In genomic region chr10:59880837-59881236, GRCm38 (mm10) we compare ENCODE assay signal across 9 mouse cellular contexts. TPM values are rescaled to one million over a fixed set of nuclear protein-coding genes. Genes with fewer than 3 reads are reported as not detected.
A peak's percentile ranks its signal among the peaks of the same experiment; 100 is the strongest.
DNase-seq lines count a peak whose midpoint lies in the region; ATAC-seq lines count a peak whose summit lies in the region.
"Had no signal": no experiment of that assay in that cellular context is flagged by ENCODE, and none has a peak within 500 bp of the region (broad histone marks: within the 10 kb centered on the region; RNA-seq: fewer than 3 reads in every experiment).

No protein-coding gene starts in this region.

- ATAC-seq in neural tube, embryonic 11.5 days (ENCODE audit: insufficient read depth, low FRiP score, low TSS enrichment) = no peak
- ATAC-seq in hindbrain, embryonic 15.5 days (ENCODE audit: low FRiP score, low read depth) = no peak
- ATAC-seq in liver, embryonic 12.5 days = no peak

- H3K36me3 ChIP-seq in neural tube, embryonic 11.5 days (ENCODE audit: control insufficient read depth, insufficient read depth, low read length) = no peaks in the 10 kb centered on the region
- H3K36me3 ChIP-seq in hindbrain, embryonic 15.5 days = no peaks in the 10 kb centered on the region
- peaks cover 38% of the 10 kb centered on the region for H3K36me3 ChIP-seq in liver, embryonic 12.5 days

- WGBS in neural tube, embryonic 11.5 days = 89% methylated on average over 7 of the region's 7 CpGs
- WGBS in hindbrain, embryonic 15.5 days = 89% methylated on average over 7 of the region's 7 CpGs
- 60% methylated on average over 7 of the region's 7 CpGs for WGBS in liver, embryonic 12.5 days (ENCODE audit: insufficient replicate concordance)

- H3K9me3 ChIP-seq in neural tube, embryonic 11.5 days (ENCODE audit: control insufficient read depth, low read length) = no peaks in the 10 kb centered on the region
- H3K9me3 ChIP-seq in hindbrain, embryonic 15.5 days = no peaks in the 10 kb centered on the region
- H3K9me3 ChIP-seq in liver, embryonic 12.5 days (replicated peaks) = no peaks in the 10 kb centered on the region

- peaks cover 4% of the 10 kb centered on the region; the same call in 1 of the 2 replicates for H3K4me1 ChIP-seq in neural tube, embryonic 11.5 days (ENCODE audit: control insufficient read depth, insufficient read depth, low read length)
- peaks cover 20% of the 10 kb centered on the region for H3K4me1 ChIP-seq in hindbrain, embryonic 15.5 days (replicated peaks)
- peaks cover 85% of the 10 kb centered on the region for H3K4me1 ChIP-seq in liver, embryonic 12.5 days

- no peak overlapping the region for H3K9ac ChIP-seq in neural tube, embryonic 11.5 days (ENCODE audit: low read length)
- peak overlapping the region; percentile 82 for H3K9ac ChIP-seq in hindbrain, embryonic 15.5 days
- peak overlapping the region; percentile 97 for H3K9ac ChIP-seq in liver, embryonic 12.5 days

- peak overlapping the region; percentile 89; the same call in 1 of the 2 replicates for H3K4me3 ChIP-seq in neural tube, embryonic 11.5 days (ENCODE audit: low read depth, low read length)
- peak overlapping the region; percentile 87 for H3K4me3 ChIP-seq in hindbrain, embryonic 15.5 days
- H3K4me3 ChIP-seq in liver, embryonic 12.5 days = peak overlapping the region; percentile 95

- H3K27ac ChIP-seq in neural tube, embryonic 11.5 days (ENCODE audit: low read depth, low read length) = no peak overlapping the region
- H3K27ac ChIP-seq in hindbrain, embryonic 15.5 days (replicated peaks) = no peak overlapping the region
- peak overlapping the region; percentile 100 for H3K27ac ChIP-seq in liver, embryonic 12.5 days

- H3K27me3 ChIP-seq in neural tube, embryonic 11.5 days (ENCODE audit: control insufficient read depth, insufficient read depth, low read length) = no peaks in the 10 kb centered on the region
- no peaks in the 10 kb centered on the region for H3K27me3 ChIP-seq in hindbrain, embryonic 15.5 days
- no peaks in the 10 kb centered on the region for H3K27me3 ChIP-seq in liver, embryonic 12.5 days (replicated peaks)

- peak overlapping the region; percentile 74 for H3K4me2 ChIP-seq in neural tube, embryonic 11.5 days (ENCODE audit: low read depth)
- H3K4me2 ChIP-seq in hindbrain, embryonic 15.5 days = peak overlapping the region; percentile 77
- H3K4me2 ChIP-seq in liver, embryonic 12.5 days = peak overlapping the region; percentile 74

- DNase-seq in neural tube, embryonic 11.5 days (ENCODE audit: low spot score) = no peak
- no peak for DNase-seq in neural tube, embryonic 10.5 days (ENCODE audit: extremely low spot score, low spot score)
- DNase-seq in right cerebral cortex, postnatal 10 days (ENCODE audit: low spot score in 2 of 2) = no peak
- DNase-seq in layer of hippocampus, adult 8-10 months (ENCODE audit: low spot score in 2 of 2) = no peak
- no peak for DNase-seq in gastrocnemius, postnatal 36 days
- no peak for DNase-seq in adrenal gland, postnatal 10 days
- DNase-seq: layer of hippocampus, postnatal 36 days had no signal

- intact Hi-C loops in gastrocnemius, postnatal 36 days (cut with DNase I) = no loop called here

RNA-seq across cellular contexts. Expression of gene Dnajb12, which starts 1.5 kb away (rescaled TPM):
- 24.9 and 27.3 TPM in 2 replicates for polyA plus RNA-seq in neural tube, embryonic 11.5 days (2014; fragmentation: Nextera tagmentation; extraction: Ambion mirVana)
- 18.6 and 24.6 TPM in 2 replicates for polyA plus RNA-seq in hindbrain, embryonic 15.5 days (2015; fragmentation: Nextera tagmentation; extraction: Ambion mirVana)
- polyA plus RNA-seq in liver, embryonic 12.5 days (2016; fragmentation: Nextera tagmentation; extraction: Ambion mirVana) = 18.0 and 18.7 TPM in 2 replicates
- 10 to 100 TPM; 51.1 to 55.4 (median 52.6) TPM for total RNA-seq in layer of hippocampus, adult 8-10 months (2022)
- 10 to 100 TPM; 54.7 to 61.2 TPM for total RNA-seq in gastrocnemius, postnatal 36 days (2021)
- total RNA-seq in adrenal gland, postnatal 10 days (2021) = 10 to 100 TPM; 45.4 to 52.7 TPM
